Mouse (Mus musculus): ENCODE data around the gene Dennd1a. TPM values are rescaled to one million over a fixed set of nuclear protein-coding genes. Genes with fewer than 3 reads are reported as not detected.

Dennd1a gene
- polyA plus RNA-seq, 1 experiment from 2014 or later = 17.7 TPM

DNA sequence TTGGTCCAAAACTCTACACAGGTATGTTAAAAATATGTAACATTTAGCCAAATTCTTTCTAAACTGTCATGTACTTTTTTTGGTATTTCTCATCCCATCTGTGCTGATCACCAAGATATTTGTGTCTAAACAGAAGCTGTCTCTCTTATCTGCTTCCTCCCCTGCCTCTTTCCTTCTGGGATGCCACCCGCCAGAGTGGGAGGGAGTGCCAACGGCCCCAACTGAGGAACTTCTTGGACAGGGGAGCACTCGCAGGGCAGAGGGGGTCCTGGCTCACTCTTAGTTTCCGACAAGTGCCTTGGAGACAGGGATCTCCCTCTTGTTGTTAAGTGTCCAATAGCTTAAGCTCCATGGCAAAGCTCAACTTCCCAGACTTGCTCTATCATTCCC, 263.5 kb downstream of the Dennd1a start:
- ATAC-seq (replicated peaks; ENCODE audit: low FRiP score) (no peak), DNase-seq (ENCODE audit: low spot score) (no peak)
- H3K4me2 ChIP-seq (ENCODE audit: low read depth, low read length, severe bottlenecking) = no peak overlapping the region
- 0 out of 2 replicates have a peak, but pooled peaks cover 2% of the 10 kb centered on the region for H3K4me1 ChIP-seq (replicated peaks; ENCODE audit: control insufficient read depth, insufficient read depth, low read length)
- no peaks in the 10 kb centered on the region for H3K9me3 ChIP-seq (ENCODE audit: control insufficient read depth, low read length)
- no peaks in the 10 kb centered on the region for H3K27me3 ChIP-seq (ENCODE audit: control insufficient read depth, insufficient read depth, low read length)
- H3K9ac ChIP-seq (ENCODE audit: low read length) = no peak overlapping the region
- H3K36me3 ChIP-seq (ENCODE audit: control insufficient read depth, insufficient read depth, low read length) = no peaks in the 10 kb centered on the region
- 84% methylated on average over 4 of the region's 4 CpGs for WGBS
- no peak overlapping the region for H3K4me3 ChIP-seq (ENCODE audit: low read depth, low read length)
- no peak overlapping the region for H3K27ac ChIP-seq (ENCODE audit: low read depth, low read length)

DNA sequence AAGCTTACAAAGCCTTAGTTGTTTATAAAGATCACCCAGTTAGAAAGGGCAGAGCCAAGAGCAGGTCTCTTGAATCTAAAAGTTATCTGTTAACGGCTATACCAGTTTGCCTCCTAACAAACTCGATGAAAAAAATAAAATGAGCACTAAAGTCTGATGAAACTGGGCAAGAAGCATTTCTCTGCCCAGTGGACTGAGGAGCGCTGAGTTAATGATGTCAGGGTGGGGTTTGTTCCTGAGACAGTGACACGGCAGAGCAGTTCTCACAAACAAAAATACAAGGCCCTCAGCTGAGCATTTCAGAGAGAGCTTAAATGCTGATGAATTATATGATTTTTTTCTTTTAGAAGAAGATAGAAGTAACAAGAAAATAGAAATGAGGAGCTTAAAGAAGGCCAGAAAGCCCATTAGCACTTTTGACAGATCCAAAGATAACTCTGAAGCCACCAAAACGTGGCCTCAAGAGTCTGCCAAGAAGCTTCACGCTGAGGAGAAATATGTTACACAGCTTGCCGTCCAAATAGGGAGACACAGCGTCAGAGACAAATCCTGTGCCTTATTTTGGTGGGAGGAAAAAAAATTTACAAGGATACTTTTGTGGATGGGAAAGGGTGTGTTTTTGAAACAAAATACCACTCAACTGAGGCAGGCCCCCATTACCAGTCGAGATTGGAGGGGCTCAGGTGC, 264.0 kb downstream of the Dennd1a start:
- ATAC-seq (replicated peaks; ENCODE audit: low FRiP score) (no peak), DNase-seq (ENCODE audit: low spot score) (no peak)
- Histone ChIP-seq H3K27me3 (ENCODE audit: control insufficient read depth, insufficient read depth, low read length) (no peaks in the 10 kb centered on the region), H3K9me3 (ENCODE audit: control insufficient read depth, low read length) (no peaks in the 10 kb centered on the region), H3K36me3 (ENCODE audit: control insufficient read depth, insufficient read depth, low read length) (no peaks in the 10 kb centered on the region), H3K9ac (ENCODE audit: low read length) (no peak overlapping the region), H3K4me3 (ENCODE audit: low read depth, low read length) (no peak overlapping the region), H3K4me2 (ENCODE audit: low read depth, low read length, severe bottlenecking) (no peak overlapping the region), H3K4me1 (replicated peaks; ENCODE audit: control insufficient read depth, insufficient read depth, low read length) (no peaks in the 10 kb centered on the region), H3K27ac (ENCODE audit: low read depth, low read length) (no peak overlapping the region)
- WGBS = 84% methylated on average over 9 of the region's 9 CpGs

DNA sequence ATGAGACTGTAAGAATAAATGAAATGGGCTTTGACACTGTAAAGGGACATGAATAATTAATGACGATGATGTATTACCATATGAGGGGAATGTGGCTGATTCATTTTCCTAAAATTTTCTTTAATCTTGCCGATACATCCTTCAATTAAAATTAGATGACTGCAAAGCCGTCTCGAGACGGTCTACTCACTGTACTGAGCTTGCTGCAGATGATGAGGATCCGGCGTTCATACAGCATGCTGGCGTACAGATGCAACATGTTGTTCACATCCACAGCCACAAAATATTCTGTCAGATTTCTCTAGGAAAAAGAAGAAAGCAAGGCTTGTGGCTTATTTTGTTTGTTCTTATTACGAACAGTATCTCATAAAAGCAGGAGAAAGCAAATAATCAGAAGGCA, 266.0 kb downstream of the Dennd1a start:
- 95% methylated on average over 9 of the region's 9 CpGs for WGBS
- Histone ChIP-seq H3K4me1 (replicated peaks; ENCODE audit: control insufficient read depth, insufficient read depth, low read length) (no peaks in the 10 kb centered on the region), H3K27me3 (ENCODE audit: control insufficient read depth, insufficient read depth, low read length) (no peaks in the 10 kb centered on the region), H3K4me2 (ENCODE audit: low read depth, low read length, severe bottlenecking) (no peak overlapping the region), H3K9ac (ENCODE audit: low read length) (no peak overlapping the region), H3K36me3 (ENCODE audit: control insufficient read depth, insufficient read depth, low read length) (no peaks in the 10 kb centered on the region), H3K27ac (ENCODE audit: low read depth, low read length) (no peak overlapping the region), H3K4me3 (ENCODE audit: low read depth, low read length) (no peak overlapping the region), H3K9me3 (ENCODE audit: control insufficient read depth, low read length) (no peaks in the 10 kb centered on the region)
- DNase-seq (ENCODE audit: low spot score) = no peak
- ATAC-seq (replicated peaks; ENCODE audit: low FRiP score) = no peak

DNA sequence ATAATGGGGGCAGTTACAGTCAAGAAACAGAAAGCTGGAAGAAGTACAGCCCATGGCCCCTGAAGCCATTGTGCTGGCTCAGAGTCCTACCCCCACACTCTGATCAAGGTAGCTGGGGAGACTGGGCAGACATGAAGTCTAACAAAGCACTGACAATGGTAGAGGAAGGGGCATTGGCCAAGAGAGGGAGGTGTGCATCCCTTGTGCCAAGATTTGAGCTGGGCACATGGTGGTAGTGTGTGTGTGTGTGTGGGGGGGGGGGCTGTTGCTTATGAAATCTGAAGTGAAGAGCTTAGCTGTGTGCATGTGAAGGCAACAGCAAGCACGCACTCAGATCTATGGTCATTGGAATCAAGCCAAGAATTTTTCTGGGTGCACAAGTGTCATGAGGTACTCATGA, 272.5 kb downstream of the Dennd1a start:
- no peak overlapping the region for H3K27ac ChIP-seq (ENCODE audit: low read depth, low read length)
- no peaks in the 10 kb centered on the region for H3K27me3 ChIP-seq (ENCODE audit: control insufficient read depth, insufficient read depth, low read length)
- DNase-seq (ENCODE audit: low spot score) (no peak), ATAC-seq (replicated peaks; ENCODE audit: low FRiP score) (0 out of 2 replicates have a peak, but pooled peaks have one; percentile 21)
- H3K4me1 ChIP-seq (replicated peaks; ENCODE audit: control insufficient read depth, insufficient read depth, low read length) = no peaks in the 10 kb centered on the region; the same call in 1 of the 2 replicates
- H3K9me3 ChIP-seq (ENCODE audit: control insufficient read depth, low read length) = no peaks in the 10 kb centered on the region
- H3K4me2 ChIP-seq (ENCODE audit: low read depth, low read length, severe bottlenecking) = no peak overlapping the region
- H3K36me3 ChIP-seq (ENCODE audit: control insufficient read depth, insufficient read depth, low read length) = no peaks in the 10 kb centered on the region
- H3K9ac ChIP-seq (ENCODE audit: low read length) = no peak overlapping the region
- 100% methylated on average over 1 of the region's 1 CpGs for WGBS
- no peak overlapping the region for H3K4me3 ChIP-seq (ENCODE audit: low read depth, low read length)

DNA sequence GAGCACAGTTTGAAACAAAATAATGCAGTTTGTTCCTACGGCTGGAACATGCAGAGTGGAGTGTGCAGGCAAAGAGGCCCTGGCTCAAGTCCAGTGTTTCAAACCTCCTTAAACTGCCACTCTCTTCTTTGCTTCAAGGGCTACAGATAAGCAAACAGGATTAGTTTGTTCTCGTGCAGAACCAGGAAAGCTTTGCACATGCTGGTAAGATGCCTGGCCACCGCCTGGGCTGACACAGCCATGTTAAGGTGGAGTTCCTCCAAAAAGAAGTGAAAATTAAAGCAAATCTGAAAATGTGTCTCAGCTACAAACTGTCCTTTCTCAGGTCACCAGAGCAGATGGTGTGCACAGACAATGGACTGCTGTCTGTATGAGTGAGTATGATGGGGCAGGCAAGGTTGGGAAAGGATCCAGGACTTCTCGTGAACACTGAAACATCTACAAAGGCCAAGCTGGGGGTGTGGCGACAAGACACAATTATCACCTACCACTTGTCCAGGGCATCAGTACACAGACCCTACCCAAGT, 273.3 kb downstream of the Dennd1a start:
- DNase-seq (ENCODE audit: low spot score) = no peak
- WGBS = 33% methylated on average over 5 of the region's 5 CpGs
- Histone ChIP-seq H3K9me3 (ENCODE audit: control insufficient read depth, low read length) (no peaks in the 10 kb centered on the region), H3K9ac (ENCODE audit: low read length) (no peak overlapping the region), H3K4me2 (ENCODE audit: low read depth, low read length, severe bottlenecking) (no peak overlapping the region), H3K36me3 (ENCODE audit: control insufficient read depth, insufficient read depth, low read length) (no peaks in the 10 kb centered on the region), H3K27ac (ENCODE audit: low read depth, low read length) (peak overlapping the region; percentile 72; the same call in 1 of the 2 replicates), H3K27me3 (ENCODE audit: control insufficient read depth, insufficient read depth, low read length) (no peaks in the 10 kb centered on the region), H3K4me1 (replicated peaks; ENCODE audit: control insufficient read depth, insufficient read depth, low read length) (no peaks in the 10 kb centered on the region; the same call in 1 of the 2 replicates), H3K4me3 (ENCODE audit: low read depth, low read length) (no peak overlapping the region)
- ATAC-seq (replicated peaks; ENCODE audit: low FRiP score) = peak; percentile 51

DNA sequence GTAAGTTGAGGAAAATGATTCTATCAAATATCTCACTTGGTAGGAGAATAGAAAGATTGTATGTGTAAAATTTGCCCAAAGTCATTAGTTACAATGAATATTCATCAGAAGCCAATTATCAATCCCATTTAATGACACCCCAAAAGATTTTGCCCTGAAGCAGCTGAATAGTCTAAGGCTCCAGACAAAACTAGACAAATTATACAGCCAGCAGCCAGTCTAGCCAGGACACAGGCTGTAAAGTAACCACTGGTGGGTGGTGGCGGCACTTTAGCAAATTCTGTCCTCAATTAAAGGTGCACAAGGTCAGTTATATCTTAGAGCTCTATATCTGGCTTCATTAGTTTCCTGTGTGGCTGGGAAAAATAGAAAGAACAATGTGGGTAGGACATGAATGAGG, 280.0 kb downstream of the Dennd1a start:
- no peak for ATAC-seq (replicated peaks; ENCODE audit: low FRiP score)
- H3K4me3 ChIP-seq (ENCODE audit: low read depth, low read length) = no peak overlapping the region
- H3K36me3 ChIP-seq (ENCODE audit: control insufficient read depth, insufficient read depth, low read length) = no peaks in the 10 kb centered on the region
- no peak overlapping the region for H3K27ac ChIP-seq (ENCODE audit: low read depth, low read length)
- no peak for DNase-seq (ENCODE audit: low spot score)
- WGBS = 70% methylated on average over 1 of the region's 1 CpGs
- H3K4me1 ChIP-seq (replicated peaks; ENCODE audit: control insufficient read depth, insufficient read depth, low read length) = no peaks in the 10 kb centered on the region
- no peaks in the 10 kb centered on the region for H3K9me3 ChIP-seq (ENCODE audit: control insufficient read depth, low read length)
- H3K27me3 ChIP-seq (ENCODE audit: control insufficient read depth, insufficient read depth, low read length) = no peaks in the 10 kb centered on the region
- H3K9ac ChIP-seq (ENCODE audit: low read length) = no peak overlapping the region
- H3K4me2 ChIP-seq (ENCODE audit: low read depth, low read length, severe bottlenecking) = no peak overlapping the region

DNA sequence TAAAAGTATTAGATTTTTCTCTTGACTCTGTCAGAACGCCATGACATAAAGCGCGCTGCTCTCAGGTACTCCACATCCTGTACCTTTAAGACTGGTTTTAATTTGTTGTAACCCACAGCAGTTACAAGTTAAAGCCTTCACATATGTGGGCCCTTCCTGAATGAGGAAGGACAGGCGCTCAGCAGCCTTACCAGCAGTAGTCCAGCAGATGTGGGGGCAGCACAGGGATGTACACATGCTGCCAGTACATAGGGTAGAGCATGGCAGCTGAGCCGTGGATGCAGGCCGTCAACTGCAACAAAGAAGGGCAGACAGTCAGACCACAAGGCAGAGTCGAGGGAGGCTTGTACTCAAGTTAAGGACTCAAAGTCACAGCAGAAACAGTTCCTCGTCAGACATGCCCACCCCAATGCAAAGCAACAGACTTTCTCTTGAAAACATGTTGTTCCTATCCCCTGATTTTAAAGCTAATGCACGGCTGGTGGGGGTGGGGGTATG, 284.0 kb downstream of the Dennd1a start:
- Histone ChIP-seq H3K27ac (ENCODE audit: low read depth, low read length) (no peak overlapping the region), H3K9me3 (ENCODE audit: control insufficient read depth, low read length) (no peaks in the 10 kb centered on the region), H3K27me3 (ENCODE audit: control insufficient read depth, insufficient read depth, low read length) (no peaks in the 10 kb centered on the region), H3K4me2 (ENCODE audit: low read depth, low read length, severe bottlenecking) (no peak overlapping the region), H3K4me1 (replicated peaks; ENCODE audit: control insufficient read depth, insufficient read depth, low read length) (no peaks in the 10 kb centered on the region; the same call in 1 of the 2 replicates), H3K9ac (ENCODE audit: low read length) (no peak overlapping the region), H3K36me3 (ENCODE audit: control insufficient read depth, insufficient read depth, low read length) (no peaks in the 10 kb centered on the region), H3K4me3 (ENCODE audit: low read depth, low read length) (no peak overlapping the region)
- ATAC-seq (replicated peaks; ENCODE audit: low FRiP score) (no peak), DNase-seq (ENCODE audit: low spot score) (no peak)
- WGBS = 80% methylated on average over 9 of the region's 9 CpGs

DNA sequence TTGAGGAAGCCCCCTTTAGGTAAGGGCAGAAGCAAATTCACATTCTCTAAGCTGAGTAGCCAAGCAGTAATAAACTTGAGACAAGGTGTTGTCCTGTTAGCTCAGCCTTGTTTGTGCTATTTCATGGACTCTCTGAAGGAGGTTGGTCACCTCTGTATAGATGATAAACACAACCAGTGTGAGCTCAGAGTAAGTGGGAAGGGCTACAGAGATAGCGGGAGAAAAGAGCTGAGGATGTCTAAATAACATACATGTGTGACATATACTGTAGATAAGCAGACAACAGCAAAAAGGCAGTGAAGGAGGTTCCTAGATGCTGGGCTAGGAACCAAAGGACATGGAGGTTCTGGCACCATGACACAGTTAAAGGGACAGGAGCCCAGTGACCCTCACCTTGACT, 286.2 kb downstream of the Dennd1a start:
- Histone ChIP-seq H3K9ac (ENCODE audit: low read length) (no peak overlapping the region), H3K4me2 (ENCODE audit: low read depth, low read length, severe bottlenecking) (no peak overlapping the region), H3K27me3 (ENCODE audit: control insufficient read depth, insufficient read depth, low read length) (no peaks in the 10 kb centered on the region), H3K4me3 (ENCODE audit: low read depth, low read length) (no peak overlapping the region), H3K36me3 (ENCODE audit: control insufficient read depth, insufficient read depth, low read length) (no peaks in the 10 kb centered on the region), H3K9me3 (ENCODE audit: control insufficient read depth, low read length) (no peaks in the 10 kb centered on the region), H3K4me1 (replicated peaks; ENCODE audit: control insufficient read depth, insufficient read depth, low read length) (peaks cover 4% of the 10 kb centered on the region; the same call in 1 of the 2 replicates), H3K27ac (ENCODE audit: low read depth, low read length) (no peak overlapping the region)
- DNase-seq (ENCODE audit: low spot score) = no peak
- WGBS = 93% methylated on average over 1 of the region's 1 CpGs
- no peak for ATAC-seq (replicated peaks; ENCODE audit: low FRiP score)

DNA sequence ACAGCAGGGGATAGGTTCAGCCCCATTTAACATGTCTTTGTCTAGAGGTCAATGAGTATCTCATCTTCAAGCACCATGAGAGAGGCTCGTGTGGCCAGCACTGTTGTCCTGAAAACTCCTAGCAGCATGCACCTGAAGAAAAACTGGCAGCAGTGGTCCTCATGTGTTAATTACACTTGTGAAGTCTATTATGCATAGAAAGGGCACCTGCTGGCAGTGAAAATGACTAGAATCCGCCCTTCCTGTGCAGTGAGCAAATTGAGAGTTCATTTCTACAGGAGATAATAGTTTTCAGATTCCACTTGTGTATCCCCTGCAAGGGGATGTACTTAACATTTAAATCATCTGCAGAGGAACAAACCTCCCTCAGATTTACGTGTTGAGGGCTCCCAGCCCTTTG, 289.2 kb downstream of the Dennd1a start:
- Histone ChIP-seq H3K36me3 (ENCODE audit: control insufficient read depth, insufficient read depth, low read length) (no peaks in the 10 kb centered on the region), H3K4me2 (ENCODE audit: low read depth, low read length, severe bottlenecking) (no peak overlapping the region), H3K9me3 (ENCODE audit: control insufficient read depth, low read length) (no peaks in the 10 kb centered on the region), H3K9ac (ENCODE audit: low read length) (no peak overlapping the region), H3K4me1 (replicated peaks; ENCODE audit: control insufficient read depth, insufficient read depth, low read length) (peaks cover 4% of the 10 kb centered on the region; the same call in 1 of the 2 replicates), H3K4me3 (ENCODE audit: low read depth, low read length) (no peak overlapping the region), H3K27me3 (ENCODE audit: control insufficient read depth, insufficient read depth, low read length) (no peaks in the 10 kb centered on the region), H3K27ac (ENCODE audit: low read depth, low read length) (no peak overlapping the region)
- ATAC-seq (replicated peaks; ENCODE audit: low FRiP score) (no peak), DNase-seq (ENCODE audit: low spot score) (no peak)
- WGBS = 13% methylated on average over 3 of the region's 3 CpGs

Measured in forebrain, embryonic 11.5 days (tissue).